Mouse (Mus musculus) testis, adult 10 weeks (tissue): Measurements from ENCODE around the gene Sun1. TPM values are rescaled to one million over a fixed set of nuclear protein-coding genes. Genes with fewer than 3 reads are reported as not detected.

Source experiments
- polyA plus RNA-seq: library from polyadenylated mRNA; stranded (reverse); fragments of 350-450 nt; fragmentation: Illumina TruSeq; extraction: RNeasy Lipid Tissue Mini Kit (QIAGEN cat#74804); gene quantifications from one replicate; pipeline ENCODE4 v1.2.3, GENCODE M21; 2014; ENCODE audit warnings: low read depth, low replicate concordance

Gene Sun1
- 42.7 TPM for polyA plus RNA-seq

DNA sequence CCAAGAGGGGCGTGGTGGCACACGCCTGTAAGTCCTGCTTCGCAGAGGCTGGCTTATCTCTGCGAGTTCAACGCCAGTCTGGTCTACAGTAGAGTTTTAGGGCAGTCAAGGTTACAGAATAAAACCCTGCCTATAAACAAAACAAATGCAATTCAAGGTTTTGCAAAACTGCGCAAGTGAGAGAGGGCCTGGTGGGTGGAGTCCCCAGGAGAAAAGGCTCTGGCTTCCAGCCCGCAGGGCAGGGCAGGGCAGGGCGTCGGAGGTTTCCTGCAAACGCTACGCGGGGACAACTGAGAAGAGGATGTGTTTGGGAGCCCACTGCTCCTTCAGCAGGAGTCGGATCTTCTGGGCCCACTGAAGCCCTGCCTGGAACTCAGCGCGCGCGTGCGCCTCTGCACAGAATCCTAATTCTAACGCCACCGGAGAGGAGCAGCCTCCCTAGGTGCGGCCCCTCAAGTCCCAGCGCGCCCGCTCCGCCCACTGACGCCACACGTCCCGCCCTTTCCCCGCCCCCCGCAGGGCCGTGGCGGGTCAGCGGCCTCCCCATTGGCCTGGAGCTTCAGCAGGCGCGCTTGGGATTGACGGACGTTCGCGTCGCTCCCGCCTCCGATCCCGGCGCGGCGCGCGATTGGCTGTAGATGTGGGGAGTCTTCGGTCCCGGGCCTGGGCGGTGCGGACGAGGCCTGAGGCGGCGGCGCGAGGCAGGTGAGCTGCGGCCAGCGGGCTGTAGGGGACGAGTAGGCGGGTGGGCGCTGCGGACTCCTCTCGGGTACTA lies at the start of gene Sun1:
Gene Sun1 (plus strand): TSS at position 643 of the 775 bp plus-strand sequence.

DNA sequence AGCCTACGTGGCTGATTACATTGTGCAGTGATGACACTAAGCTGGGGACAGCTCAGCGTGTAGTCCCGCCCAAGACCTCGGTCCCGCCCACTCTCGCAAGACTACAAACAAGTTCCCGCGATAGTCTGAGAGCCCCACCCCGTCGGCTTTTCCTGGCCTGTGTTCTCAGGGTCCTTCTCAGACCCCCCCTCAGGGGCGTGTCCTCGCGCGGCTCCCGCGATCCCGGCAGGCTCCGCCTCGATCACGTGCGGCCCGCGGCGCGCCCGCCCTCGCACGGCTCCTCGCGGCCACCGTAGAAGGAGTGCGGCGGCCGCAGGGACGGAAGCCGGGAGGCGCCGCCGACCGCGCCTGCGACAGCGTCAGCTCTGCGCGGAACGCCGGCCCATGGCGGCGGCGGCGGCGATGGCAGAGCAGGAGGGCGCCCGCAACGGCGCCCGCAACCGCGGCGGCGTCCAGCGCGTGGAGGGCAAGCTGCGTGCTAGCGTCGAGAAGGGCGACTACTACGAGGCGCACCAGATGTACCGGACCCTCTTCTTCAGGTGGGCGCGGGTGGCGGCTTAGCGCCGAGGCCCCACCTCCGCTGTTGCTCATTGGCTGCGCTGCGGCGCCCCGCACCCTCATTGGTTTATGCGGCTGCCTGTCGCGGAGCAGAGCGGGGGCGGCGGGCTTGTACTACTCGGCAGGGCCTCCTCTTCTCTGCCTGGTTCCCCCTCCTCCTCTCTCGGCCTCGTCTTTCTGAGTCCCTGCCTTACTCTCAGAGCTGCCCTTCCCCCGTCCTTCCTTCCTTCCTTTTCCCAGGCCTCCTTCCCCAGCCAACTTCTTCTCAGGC lies 51.9 kb downstream of the Sun1 start, which contains the start of gene Get4:
Gene Get4 (plus strand): TSS at position 244 of the 829 bp plus-strand sequence.

Other genes with a start within 250 kb of the Sun1 start
- gene Pdgfa, start 203.3 kb upstream of the Sun1 start, polyA plus RNA-seq: 6.2 TPM
- 1.7 TPM for gene Prkar1b, start 50.6 kb upstream of the Sun1 start, polyA plus RNA-seq
- gene Dnaaf5, start 50.4 kb upstream of the Sun1 start, polyA plus RNA-seq: 12.5 TPM
- 9.2 TPM for gene Get4, start 51.7 kb downstream of the Sun1 start, polyA plus RNA-seq
- 0.15 TPM for gene Adap1, start 125.0 kb downstream of the Sun1 start, polyA plus RNA-seq
- 8.3 TPM for gene Cox19, start 150.8 kb downstream of the Sun1 start, polyA plus RNA-seq
- gene Cyp2w1, start 152.0 kb downstream of the Sun1 start, polyA plus RNA-seq: not detected
- 0.20 TPM for gene Gpr146, start 177.1 kb downstream of the Sun1 start, polyA plus RNA-seq
- not detected for gene C130050O18Rik, start 204.6 kb downstream of the Sun1 start, polyA plus RNA-seq
- gene Gper1, start 222.5 kb downstream of the Sun1 start, polyA plus RNA-seq: not detected